Mouse (Mus musculus): ENCODE measurements around the gene Psmb2.

GRCm38 (mm10) chr4:126758299-126758698 is 80.9 kb downstream of the Psmb2 start:
- no peak for TF ChIP-seq CTCF (IDR thresholded peaks at IDR 0.05; ENCODE audit: low read depth)
- no peak for TF ChIP-seq EP300 (IDR thresholded peaks at IDR 0.05; ENCODE audit: low read depth)
